Mouse (Mus musculus) spleen, postnatal 10 days (tissue): ENCODE measurements around the gene Flii.

Source experiments
- DNase-seq, 2 experiments: peaks; one replicate each; pipeline ENCODE4 v3.0.0; 2021 to 2022; ENCODE audit warnings: low spot score in 2 of 2

Gene Flii

DNA sequence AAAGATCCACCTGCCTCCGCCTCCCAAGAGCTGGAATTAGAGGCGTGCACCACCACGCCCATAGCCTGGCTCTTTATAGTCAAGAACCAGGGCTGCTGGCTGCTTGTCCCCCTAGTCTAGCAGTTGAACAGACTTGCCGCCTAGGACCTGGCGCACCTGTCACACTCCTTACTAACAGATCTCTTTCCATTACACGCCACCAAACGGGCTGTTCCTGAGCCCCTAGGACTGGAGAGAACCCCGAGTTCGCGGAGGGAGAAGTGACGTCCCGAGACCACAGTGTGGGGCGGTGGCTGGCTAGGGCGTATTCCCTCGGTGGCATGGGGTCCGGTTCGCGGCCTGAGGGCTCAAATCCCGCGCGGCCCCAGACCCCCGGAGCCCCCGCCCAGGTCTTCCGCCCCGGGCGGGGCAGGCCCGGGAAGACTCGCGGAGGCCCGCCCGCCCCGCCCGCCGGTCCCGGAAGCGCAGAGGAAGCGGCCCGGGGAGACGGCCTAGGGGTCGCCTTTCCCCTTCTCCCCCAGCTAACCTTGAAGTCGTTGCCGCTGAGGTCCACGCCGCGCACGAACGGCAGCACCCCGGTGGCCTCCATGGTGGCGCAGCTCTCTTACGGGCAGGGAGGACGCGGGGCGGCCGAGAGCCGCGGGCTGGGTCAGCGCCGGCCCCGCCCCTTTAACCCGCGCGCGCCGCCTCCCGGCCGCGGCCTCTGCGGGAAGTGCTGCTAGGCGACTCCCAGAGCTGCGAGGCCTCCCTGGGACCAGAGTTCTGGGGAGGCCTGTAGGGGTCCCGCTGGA, at the start of gene Flii:
Gene Flii (minus strand): TSS at position 663 of the 791 bp plus-strand sequence.
- peak; percentile 88 to 91 for DNase-seq

DNA sequence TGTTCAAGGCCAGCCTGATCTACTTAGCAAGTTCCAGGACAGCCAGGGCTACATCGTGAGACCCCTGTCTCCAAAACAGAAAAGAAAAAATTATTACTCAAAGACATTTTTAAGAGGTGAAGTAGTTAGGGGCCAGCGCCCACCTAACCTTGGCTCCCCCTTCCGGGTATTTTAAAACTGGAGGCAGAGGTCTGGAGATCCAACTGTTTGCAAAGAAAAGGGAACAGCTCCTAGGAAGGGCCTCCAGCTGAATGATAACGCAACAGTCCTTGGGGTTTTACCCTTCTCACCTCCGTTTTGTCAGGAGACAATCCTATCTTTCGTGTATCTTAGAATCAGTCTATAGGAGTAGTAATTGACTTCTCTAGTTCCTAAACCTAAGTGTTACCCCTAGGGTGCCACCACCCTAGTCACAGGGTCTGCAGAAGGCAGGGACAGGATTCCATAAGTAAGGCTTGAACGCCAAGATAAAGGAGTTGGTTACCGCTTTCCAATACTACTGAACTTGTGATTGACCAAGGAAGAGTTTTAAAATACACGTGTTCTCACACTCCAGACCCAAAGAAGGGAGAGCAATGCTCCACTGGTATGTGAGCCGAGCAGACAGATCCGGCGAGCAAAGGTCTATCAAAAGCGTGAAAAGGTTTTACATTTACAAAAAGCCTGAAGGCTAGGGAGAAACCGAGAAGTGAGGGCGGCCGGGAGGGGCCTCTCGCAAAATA, 49.2 kb upstream of the Flii start:
- no peak for DNase-seq

DNA sequence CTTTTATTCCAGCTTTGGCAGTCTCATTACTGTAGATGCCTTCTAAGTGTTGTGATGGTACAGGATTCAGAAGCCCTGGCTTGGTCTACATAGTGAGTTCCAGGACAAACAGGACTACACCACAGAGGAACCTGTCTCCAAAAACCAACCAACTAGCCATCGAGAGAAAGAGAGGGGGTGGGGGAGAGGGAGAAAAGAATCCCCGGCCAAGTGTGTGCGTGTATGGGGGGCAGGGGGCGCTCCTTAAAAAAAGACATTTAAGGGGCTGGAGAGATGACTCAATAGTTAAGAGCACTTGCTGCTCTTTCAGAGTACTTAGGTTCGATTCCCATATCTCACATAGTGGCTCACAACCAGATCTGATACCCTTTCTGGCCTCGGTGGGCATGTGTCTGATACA, 48.5 kb upstream of the Flii start:
- no peak for DNase-seq

DNA sequence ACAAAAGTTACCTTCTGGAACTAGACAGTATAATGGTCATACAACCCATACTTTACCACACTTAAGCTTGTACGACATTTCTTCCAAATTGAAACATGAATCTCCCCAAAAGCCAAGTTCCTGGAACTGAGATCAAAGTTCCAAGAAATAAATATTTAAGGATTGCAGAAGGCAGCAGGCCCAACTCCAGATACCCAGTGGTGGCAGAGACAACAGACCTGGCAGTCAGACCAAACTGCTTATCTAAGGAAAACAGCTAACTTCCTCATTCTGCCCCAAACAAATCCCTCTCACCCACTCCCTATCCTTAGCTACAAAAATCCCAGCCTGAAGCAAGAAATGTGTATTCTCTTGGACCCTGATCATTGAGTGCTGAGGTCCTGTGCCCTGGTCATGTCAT, 47.8 kb upstream of the Flii start:
- no peak for DNase-seq

DNA sequence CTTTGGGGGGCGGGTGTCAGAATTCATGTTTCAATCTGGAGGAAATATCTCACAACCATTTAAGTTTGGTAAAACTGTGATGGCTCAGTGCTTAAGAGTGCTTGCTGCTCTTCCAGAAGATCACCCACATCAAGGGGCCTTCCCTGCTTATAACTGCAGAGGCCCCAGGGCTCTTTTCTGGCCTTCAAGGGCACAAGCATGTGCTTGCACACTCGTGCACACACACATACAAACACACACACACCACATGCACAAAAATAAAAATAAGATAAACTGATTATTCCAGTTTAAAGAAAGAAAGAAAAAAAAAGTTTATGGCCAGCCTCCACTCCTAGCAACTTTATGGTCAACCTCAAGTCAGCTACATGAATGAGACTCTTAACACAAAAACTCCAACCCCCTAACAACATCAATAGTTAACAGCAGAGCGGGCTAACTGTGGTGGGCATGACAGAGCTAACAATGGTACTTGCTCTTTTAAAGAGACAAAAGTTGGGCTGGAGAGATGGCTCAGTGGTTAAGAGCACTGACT, 47.2 kb upstream of the Flii start:
- DNase-seq, result no peak

DNA sequence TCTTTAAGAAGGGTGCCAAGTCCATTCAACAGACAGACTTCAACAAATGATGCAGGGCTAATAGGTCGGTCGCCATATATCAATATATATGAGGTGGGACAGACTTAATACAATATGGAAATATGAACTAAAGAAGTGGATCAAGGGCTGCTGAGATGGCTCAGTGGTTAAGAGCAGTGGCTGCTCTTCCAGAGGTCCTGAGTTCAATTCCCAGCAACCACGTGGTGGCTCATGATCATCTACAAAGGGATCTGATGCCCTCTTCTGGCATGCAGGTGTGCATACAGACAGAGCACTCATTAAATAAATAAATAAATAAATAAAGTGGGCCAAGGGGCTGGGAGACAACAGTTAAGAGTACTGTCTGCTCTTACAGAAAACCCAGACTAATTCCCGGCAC, 45.1 kb upstream of the Flii start:
- no peak for DNase-seq

DNA sequence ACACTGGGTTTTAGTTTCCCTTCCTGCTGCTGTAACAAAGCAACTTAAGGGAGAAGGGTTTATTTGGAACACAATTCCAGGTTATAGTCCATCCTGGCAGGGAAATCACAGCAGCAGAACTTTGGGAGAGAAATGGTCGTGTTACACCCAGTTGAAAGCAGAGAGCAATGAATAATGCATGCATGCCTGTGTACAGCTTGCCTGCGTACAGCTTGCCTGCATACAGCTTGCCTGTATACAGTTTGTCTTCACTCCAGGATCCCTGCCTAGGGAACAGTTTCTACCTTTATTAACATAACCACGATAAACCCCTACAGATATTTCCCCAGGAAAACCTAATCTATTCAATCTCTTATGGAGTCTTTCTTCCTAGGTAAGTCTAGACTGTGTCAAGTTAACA, 43.7 kb upstream of the Flii start:
- no peak for DNase-seq

DNA sequence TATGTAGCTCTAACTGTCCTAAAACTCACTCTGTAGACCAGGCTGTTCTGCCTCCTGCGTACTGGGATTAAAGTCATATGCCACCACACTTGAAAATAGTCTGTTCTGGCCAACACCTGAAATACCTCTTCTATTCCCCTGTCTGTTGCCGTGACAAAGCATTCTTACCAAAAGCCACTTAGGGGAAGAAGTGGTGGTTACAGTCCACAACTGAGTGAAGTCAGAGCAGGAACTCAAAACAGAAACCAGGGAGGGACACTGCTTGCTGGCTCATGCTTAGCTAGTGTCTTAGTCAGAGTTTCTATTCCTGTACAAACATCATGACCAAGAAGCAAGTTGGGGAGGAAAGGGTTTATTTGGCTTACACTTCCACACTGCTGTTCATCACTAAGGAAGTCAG, 42.3 kb upstream of the Flii start:
- no peak for DNase-seq

DNA sequence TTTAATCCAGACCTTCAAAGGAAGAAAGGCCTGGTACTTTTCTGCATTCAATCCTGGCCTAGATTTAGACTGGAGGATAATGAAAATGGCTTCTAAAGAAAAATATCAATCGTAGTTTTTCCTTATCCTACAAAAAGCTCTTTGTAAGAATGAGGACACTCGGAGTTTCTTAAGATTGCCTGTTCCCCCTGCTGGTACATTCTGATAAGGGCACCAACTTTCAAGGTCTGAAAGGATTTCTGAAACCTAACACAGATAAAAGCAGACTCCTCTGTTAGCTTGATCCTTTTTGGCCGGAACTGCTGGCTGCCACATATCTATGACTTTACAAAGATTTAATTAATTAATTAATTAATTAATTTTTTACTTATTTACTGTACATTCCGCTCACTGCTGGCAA, 39.9 kb upstream of the Flii start:
- DNase-seq, result no peak

DNA sequence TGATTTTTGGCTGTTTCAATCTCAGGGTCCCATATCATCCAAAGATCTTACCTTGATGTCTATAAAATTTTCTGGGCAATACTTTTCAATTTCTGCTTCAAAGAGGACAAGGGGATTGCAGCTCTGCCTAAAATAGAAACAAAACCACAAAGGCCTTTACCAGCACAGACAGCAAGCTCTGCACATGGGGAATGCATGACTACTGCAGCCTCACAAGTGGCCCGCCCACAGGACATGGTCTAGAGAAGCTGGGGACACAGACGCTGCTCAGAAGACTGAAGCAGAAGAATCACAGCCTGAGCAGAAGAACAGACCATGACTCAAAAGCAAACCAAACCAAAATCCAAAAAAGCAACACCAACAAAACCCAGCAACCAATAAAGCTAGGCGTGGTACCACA, 34.6 kb upstream of the Flii start:
- no peak for DNase-seq

DNA sequence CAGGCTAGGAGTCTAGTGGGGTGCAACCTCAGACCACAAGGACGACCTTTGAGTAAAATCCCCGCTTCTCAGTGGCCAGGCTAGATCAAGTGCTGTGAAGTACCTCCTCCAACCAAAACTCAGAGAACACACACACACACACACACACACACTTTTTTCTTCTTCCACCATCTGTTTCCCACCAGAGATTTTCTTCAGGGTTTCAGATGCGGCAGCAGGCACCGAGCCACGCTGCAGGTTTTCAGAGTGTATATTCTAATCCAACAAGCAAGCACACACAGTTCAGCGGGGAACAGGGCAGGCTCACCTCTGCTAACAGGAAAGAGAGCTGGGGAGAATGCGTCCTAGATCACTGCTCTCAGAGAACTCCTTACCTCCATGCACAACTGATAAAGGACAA, 28.5 kb upstream of the Flii start:
- no peak for DNase-seq

DNA sequence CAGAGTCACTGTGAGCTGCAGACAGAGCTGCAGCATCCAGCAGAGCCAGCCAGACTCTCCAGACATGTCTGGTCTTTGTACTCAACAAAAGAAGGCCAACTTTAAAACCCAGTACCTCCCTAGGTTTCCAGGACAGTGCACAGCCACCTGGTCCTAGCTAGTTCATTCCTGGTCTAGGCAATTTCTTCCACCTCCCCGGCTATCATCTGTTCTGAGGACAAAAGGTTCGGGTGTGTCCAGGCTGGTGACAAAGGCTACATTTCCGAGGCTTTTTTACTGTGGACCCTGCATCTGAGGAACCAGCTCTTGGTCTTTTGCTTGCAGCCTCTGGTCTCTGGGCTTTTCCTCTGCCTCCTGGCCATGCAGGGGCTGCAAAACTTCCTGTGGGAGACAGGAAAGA, 13.3 kb upstream of the Flii start:
- DNase-seq, result no peak

DNA sequence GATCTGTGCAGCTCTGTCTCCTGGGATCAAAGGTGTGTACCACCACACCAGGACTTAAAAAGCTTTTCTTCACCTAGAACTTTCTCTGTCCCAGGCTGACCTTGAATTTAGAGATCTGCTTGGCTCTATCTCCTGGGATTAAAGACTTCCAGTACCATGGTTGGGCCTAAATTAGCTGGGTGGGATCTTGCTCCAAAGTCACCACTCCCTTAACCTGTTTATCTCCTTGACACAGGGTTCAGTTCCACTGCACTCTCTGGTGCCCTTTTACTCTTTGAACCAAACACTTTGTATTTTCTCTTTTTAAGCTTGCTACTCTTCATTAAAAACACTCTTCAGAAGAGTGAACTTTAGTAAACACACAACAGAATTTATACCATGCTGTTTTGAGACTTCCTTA, 10.4 kb upstream of the Flii start:
- DNase-seq, result no peak

DNA sequence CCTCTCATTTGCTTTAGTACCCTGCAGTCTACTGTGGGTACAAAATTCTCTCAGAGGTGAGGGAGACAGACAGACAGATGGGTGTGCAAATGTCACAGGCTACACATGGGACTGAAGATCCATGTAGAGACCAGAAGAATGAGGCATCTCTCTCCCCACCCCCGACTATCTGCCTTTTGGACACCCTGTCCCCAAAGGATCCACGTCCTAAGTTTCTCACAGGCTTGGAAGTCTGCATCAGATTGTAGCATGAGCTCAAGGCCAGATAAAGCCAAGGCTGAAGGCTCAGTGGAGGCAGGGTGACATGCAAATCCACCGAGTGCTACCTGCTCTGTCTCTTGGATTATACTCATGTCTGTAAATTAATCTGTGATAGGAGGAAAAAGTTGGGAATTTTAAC, 9.4 kb upstream of the Flii start:
- DNase-seq, result no peak

DNA sequence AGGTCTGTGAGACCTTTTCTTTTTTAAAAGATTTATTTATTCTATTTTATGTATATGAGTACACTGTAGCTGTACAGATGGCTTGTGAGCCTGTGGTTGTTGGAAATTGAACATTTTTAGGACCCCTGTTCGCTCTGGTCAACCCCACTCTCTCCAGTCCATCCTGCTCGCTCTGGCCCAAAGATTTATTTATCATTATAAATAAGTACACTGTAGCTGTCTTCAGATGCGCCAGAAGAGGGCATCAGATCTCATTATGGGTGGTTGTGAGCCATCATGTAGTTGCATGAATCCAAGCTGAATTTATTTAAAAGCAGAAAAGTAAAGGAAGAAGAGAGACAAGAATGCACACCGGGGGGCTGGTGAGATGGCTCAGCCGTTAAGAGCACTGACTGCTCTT, 8.1 kb upstream of the Flii start:
- DNase-seq, result no peak

DNA sequence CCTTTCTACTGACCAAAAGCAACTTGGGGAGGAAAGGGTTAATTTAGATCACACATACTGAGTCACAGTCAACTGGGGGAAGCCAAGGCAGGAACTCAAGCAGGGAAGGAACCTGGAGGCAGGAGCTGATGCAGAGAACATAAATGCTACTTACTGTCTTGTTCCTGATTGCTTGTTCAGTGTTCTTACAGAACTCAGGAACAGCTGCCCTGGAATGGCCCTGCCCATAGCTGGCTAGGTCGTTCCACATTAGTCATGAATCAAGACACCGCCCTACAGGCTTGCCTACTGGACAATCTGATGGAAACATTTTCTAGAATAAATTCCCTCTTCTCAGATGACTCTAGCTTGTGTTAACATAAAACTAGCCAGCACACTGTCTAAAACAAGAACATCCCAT, 7.1 kb upstream of the Flii start:
- DNase-seq, result no peak

DNA sequence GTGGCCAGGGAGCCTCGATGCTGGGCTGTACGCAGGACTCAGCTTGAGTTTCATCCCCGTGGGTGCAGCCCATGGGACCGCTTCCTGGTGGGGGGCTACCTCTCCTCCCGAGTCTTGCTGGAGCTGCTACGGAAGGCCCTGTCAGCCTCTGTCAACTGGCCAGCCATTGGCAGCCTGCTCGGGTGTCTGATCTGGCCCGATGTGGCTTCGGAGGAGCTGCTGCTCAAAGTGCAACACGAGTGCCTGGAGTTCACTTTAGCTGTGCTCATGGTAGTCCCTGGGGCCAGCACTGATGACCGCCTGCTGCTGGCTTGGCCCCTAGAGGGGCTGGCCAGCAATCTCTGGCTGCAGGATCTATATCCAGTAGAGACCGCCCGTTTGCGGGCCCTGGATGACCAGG, 4.2 kb upstream of the Flii start:
- no peak for DNase-seq

DNA sequence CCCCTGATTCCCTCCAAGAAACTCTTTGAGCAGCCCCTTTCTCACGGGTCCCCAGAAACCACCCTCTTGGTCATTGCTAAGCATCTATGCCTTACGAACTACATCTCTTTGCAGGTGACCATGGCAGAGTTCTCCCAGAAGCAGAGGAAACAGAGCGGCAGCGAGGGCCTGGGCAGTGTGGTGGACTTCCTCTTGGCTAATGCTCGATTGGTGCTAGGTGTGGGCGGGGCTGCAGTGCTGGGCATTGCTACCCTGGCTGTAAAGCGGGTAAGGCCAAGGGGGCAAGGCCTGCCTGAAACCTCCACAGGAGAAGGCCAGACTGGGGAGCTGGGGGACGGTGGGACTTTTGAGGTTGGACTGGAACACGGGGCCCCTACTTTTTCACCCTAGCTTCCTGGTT, 3.1 kb upstream of the Flii start:
- DNase-seq, result no peak

DNA sequence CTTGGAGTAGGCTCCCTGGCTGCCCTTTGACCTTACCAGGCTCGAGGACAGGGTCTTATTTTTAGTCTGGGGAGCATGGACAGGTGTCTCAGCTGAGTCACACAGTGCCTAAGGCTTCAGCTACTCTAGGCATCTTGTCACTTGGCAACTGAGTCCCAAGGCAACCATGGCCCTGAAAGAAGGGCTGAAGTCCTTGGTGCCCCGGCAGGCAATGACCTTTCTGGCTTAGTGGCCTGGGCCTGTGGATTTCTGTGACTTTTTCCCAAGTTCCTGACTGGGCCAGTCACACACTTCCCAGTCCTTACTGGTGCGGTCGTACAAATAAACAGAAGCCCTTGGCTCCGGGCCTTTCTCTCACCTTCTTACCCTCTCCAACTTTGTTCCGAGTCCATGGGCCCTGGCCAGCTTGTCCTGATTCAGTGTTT, 2.2 kb upstream of the Flii start:
- DNase-seq, result no peak

DNA sequence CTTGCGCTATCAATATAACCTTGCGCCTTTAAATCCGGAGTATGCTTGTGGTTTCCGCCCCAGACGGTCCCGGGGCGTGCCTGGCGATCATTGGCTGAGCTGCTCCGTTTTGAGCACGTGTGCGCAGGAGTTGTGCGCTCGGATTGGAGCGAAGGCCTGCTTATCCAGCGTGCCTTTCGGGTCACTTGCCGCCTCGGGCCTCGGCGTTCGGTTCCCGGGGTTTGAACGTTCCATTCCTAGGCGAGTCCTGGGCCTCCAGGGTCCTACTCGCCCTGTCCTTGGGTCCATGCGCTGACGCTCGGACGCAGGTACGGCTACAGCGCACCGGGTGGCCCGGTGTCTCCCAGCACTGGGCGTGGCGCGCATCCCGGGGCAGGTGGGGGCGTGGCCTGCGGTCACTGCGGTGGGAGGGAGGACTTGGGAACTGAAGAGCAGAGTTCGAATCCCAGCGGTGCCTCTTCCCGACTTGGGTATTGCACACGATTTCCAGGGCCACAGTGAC, 1.2 kb upstream of the Flii start, which contains the start of gene Mief2:
Gene Mief2 (plus strand): TSS at position 139 of the 502 bp plus-strand sequence.
- peak; percentile 84 to 92 for DNase-seq

DNA sequence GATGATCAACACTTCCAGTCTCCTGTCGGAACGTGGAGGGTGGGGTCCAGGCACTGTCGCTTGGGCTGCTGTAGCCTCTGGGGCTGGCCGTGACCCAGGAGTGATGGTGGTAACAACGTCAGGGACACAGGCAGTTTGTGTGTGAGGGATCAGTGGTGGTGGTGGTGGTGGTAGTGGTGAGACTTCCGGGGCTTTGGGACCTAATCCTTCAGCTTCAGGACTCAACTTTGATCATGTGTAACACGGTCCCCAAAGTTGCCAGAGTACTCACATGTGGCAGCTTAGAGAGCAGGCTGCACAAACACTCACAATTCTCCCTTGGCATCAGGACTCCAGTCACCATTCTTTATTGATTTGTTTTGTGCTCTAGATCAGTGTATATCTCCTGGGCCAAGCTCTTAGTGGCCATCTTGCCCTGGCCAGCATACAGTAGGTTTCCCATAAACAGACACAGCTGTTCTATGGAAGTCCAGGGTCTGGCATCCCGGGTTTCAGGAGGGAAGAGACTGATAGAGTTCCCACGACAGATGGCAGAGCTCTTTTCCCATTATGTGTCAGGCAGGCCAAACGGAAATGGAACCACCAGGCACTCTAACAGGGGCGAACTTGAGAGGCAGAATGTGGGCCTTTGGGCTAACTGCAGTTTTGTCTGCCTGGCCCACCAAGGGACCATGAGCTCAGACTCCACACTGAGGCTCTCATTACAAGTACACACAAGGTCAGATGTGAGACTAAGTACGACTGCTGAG, 503 bp upstream of the Flii start:
- DNase-seq, result no peak

DNA sequence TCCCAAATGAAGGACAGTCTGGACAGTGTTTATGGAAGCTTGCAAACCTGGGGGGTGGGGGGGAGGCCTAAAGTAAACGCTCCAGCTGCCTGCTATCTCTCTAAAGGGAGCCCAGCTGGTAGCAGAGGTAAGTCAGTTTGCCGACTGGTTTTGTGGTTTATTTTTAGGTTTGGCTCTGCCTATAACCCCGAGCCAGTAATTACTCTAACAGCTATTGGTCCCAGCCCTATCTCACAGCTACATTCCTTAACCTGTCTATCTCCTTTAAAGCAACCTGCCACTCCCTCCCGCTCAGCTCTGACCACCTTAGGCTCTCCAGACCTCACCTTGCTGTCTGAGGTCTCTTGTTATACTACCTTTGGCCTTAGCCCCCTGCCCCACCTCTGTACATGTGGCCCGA, 7.8 kb downstream of the Flii start:
- DNase-seq, result no peak
